Mouse (Mus musculus) kidney, adult 11 months (tissue): ENCODE data around the gene Cog2.

ENCODE experiments used
- DNase-seq: peaks from one replicate; pipeline ENCODE4 v3.0.0; 2022

Cog2 gene

GRCm38 (mm10) chr8:124520249-124521080 is at the start of gene Cog2:
TSS of gene Cog2 (plus strand) at chr8:124520767.
- peak; percentile 86 for DNase-seq

- DNase-seq: no peak
Observed at GRCm38 (mm10) chr8:124475690-124476089, 44.9 kb upstream of the Cog2 start.

GRCm38 (mm10) chr8:124476701-124477100 is 43.9 kb upstream of the Cog2 start:
- DNase-seq: no peak

GRCm38 (mm10) chr8:124479251-124479650 is 41.3 kb upstream of the Cog2 start:
- DNase-seq: no peak

- no peak for DNase-seq
Observed at GRCm38 (mm10) chr8:124480321-124480720, 40.2 kb upstream of the Cog2 start.

- no peak for DNase-seq
Observed at GRCm38 (mm10) chr8:124482790-124483189, 37.8 kb upstream of the Cog2 start.

- no peak for DNase-seq
Observed at GRCm38 (mm10) chr8:124483356-124484115, 37.0 kb upstream of the Cog2 start.

GRCm38 (mm10) chr8:124489311-124489710 is 31.3 kb upstream of the Cog2 start:
- DNase-seq: peak; percentile 58

- DNase-seq: peak; percentile 16
Observed at GRCm38 (mm10) chr8:124489786-124490185, 30.8 kb upstream of the Cog2 start.

GRCm38 (mm10) chr8:124494397-124494796 is 26.2 kb upstream of the Cog2 start:
- DNase-seq: peak; percentile 92

GRCm38 (mm10) chr8:124494955-124495354 is 25.6 kb upstream of the Cog2 start:
- DNase-seq: no peak

GRCm38 (mm10) chr8:124495676-124496075 is 24.9 kb upstream of the Cog2 start:
- no peak for DNase-seq

- DNase-seq: no peak
Observed at GRCm38 (mm10) chr8:124496266-124496665, 24.3 kb upstream of the Cog2 start.

- DNase-seq: no peak
Observed at GRCm38 (mm10) chr8:124496871-124497270, 23.7 kb upstream of the Cog2 start.

GRCm38 (mm10) chr8:124498398-124498797 is 22.2 kb upstream of the Cog2 start:
- DNase-seq: no peak

GRCm38 (mm10) chr8:124499236-124499937 is 21.2 kb upstream of the Cog2 start:
- no peak for DNase-seq

GRCm38 (mm10) chr8:124499938-124500239 is 20.7 kb upstream of the Cog2 start:
- DNase-seq: no peak

GRCm38 (mm10) chr8:124505626-124506025 is 14.9 kb upstream of the Cog2 start:
- no peak for DNase-seq

GRCm38 (mm10) chr8:124507572-124508320 is 12.8 kb upstream of the Cog2 start:
- no peak for DNase-seq

- DNase-seq: no peak
Observed at GRCm38 (mm10) chr8:124508321-124508695, 12.3 kb upstream of the Cog2 start.

GRCm38 (mm10) chr8:124509156-124509555 is 11.4 kb upstream of the Cog2 start:
- no peak for DNase-seq

- DNase-seq: no peak
Observed at GRCm38 (mm10) chr8:124516039-124516438, 4.5 kb upstream of the Cog2 start.

GRCm38 (mm10) chr8:124516525-124516924 is 4.0 kb upstream of the Cog2 start:
- DNase-seq: no peak
